Mouse (Mus musculus): ENCODE measurements around the gene Gm2237. TPM values are rescaled to one million over a fixed set of nuclear protein-coding genes. Genes with fewer than 3 reads are reported as not detected.
"Not testable (repeated sequence)": the region's sequence is repeated elsewhere in the genome, so short reads cannot be mapped to it uniquely, and the experiment has no call there.

Gene Gm2237
- under 1 TPM; 0.13 to 0.22 TPM for total RNA-seq (2021)
- long read RNA-seq, experiment 1 = 0 reads
- long read RNA-seq, experiment 2 = 0 reads

DNA sequence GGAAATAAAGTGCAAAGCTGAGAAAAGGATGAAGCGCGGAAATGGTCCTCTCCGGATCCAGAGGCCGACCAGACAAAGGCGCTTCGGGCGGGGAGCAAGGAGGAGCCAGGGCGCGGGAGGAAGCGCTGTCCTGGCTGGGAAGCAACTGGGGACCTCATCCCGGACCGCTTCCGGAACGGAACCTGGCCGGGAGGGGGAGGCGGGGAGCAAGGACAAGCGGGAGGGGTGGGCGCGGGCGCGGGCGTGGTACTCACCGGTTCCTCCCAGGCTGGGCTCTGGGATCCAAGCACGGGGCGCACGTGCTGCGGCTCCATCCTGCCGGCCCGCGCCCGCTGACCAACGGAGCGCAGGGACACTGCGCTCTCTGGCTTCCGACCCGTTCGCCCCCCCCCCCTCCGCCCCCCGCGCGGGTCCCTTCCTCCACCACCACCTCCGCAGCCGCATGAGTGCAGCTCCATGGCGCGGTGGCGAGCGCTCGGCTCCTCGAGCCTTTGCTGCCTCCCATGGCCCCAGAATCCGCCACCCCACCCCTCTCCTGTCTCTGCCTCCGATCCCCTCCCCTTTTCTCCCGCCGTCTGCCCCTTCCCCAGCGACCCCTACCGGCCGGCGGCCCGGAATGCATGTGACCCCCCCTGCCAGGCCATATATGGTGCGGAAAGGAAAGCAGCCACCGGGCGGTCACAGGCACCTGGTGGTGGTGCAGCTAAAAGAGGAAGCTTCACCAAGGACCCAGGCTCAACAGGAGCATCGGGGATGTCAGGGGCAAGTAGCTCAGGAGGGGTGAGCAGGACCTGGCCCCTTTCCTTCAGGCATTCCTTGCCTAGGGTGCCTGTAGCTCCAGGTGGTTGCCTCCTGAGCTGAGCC is at the start of gene Gm2237:
Gene Gm2237, minus strand, starts transcription at position 332 of the 864 bp plus-strand sequence.
- peak; percentile 5 to 13 for DNase-seq
- intact Hi-C loops (cut with DNase I) = not testable (repeated sequence)

DNA sequence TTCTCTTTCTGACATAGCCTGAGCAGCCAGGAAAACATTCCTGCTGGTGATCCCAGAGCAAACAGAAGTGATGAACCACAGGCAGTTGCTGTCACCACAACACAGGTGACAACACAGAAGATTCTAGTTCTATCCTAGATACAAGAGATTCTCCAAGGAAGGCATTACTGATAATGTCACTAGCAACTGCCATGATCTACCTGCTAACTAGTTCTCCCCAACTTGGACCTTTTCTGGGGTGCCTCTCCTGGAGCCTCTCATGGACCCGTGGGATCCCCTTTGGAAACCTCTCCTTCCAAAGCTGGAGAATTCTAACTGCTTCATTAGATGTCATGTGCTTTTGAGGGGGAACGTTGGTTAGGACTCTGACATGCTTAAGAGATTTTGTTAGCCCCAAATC is 17.5 kb upstream of the Gm2237 start, which contains the start of gene Gm5458:
Gene Gm5458, minus strand, starts transcription at position 101 of the 400 bp plus-strand sequence.
- intact Hi-C loops (cut with DNase I); DNase-seq: not testable (repeated sequence)

DNA sequence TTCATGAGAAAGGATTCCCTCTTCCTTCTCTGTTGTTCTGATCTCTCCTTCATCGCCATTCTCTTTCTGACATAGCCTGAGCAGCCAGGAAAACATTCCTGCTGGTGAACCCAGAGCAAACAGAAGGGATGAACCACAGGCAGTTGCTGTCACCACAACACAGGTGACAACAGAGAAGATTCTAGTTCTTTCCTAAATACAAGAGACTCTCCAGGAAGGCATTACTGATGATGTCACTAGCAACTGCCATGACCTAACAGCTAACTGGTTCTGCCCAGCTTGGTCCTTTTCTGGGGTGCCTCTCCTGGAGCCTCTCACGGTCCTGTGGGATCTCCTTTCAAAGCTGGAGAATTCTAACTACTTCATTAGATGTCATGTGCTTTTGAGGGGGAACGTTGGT is 35.1 kb downstream of the Gm2237 start, which contains the start of gene Gm2244:
Gene Gm2244, minus strand, starts transcription at position 101 of the 400 bp plus-strand sequence.
- intact Hi-C loops (cut with DNase I); DNase-seq: not testable (repeated sequence)

Other genes with a start within 250 kb of the Gm2237 start
- gene Gm21738, start 166.2 kb downstream of the Gm2237 start, total RNA-seq (2021) = not detected
- gene Gm2244, start 35.2 kb downstream of the Gm2237 start, total RNA-seq (2021) = not detected
- gene Gm5458, start 17.4 kb upstream of the Gm2237 start, total RNA-seq (2021) = not detected
- 10 to 100 TPM in 1 of 2 experiments, 1 to 10 TPM in 1; 9.1 to 11.5 TPM for gene Nid2, start 166.1 kb upstream of the Gm2237 start, total RNA-seq (2021)
- 10 to 100 TPM; 60.1 to 80.7 TPM for gene Rtraf, start 238.7 kb upstream of the Gm2237 start, total RNA-seq (2021)

Data from gastrocnemius, postnatal 36 days (tissue).